Comparison of ENCODE assay signal across 7 mouse cellular contexts in the genomic region with DNA sequence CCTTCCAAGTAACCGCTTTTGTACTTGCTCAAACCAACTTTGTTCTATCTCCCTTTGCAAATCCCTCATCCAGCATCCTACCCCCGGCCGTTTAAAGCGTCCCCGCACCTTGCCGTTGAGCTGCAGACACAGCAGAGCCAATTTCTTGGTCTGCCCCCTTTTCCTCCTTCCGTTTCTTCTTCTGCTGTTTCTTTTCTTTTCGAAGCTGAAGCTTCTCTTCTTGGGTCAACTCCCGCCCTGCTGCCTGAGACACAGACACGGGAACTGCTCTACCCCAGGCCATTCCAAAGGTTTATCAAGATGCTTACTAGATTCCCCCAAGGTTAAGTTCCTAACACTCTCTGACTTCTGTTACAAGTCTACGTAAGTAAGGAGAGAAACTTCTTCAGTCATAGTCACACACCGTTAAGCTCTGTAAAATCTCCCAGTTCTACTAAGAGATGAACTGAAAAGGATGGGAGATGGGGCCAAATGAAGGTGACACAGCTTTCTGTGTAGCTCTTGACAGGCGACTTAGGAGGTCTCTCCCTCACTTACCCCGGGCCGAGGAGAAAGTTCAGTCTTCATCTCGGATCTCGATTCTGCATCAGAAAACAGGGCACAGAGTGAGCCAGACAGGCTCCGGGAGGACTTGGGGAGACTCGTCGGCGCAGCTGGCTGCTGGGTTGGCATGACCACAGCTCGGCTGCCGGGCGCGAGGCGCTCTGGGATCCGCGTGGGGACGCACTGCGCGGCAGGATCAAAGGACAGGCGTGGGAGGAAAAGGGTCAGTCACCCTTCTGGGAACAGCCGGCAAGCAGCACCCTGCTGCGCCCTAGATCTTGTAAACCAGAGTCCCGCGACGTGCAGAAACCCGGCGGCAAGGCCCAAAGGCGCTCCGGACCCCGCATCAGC. TPM values are rescaled to one million over a fixed set of nuclear protein-coding genes. Genes with fewer than 3 reads are reported as not detected.
A peak's percentile ranks its signal among the peaks of the same experiment; 100 is the strongest.
DNase-seq lines count a peak whose midpoint lies in the region; ATAC-seq lines count a peak whose summit lies in the region.

No protein-coding gene starts in this region.

- H3K4me2 ChIP-seq in neural tube, embryonic 11.5 days (ENCODE audit: low read depth): peak overlapping the region; percentile 93
- peak overlapping the region; percentile 81 for H3K4me2 ChIP-seq in embryonic facial prominence, embryonic 13.5 days
- H3K4me2 ChIP-seq in hindbrain, embryonic 13.5 days: peak overlapping the region; percentile 75

- H3K9ac ChIP-seq in neural tube, embryonic 11.5 days (ENCODE audit: low read length): peak overlapping the region; percentile 89
- H3K9ac ChIP-seq in embryonic facial prominence, embryonic 13.5 days: peak overlapping the region; percentile 97
- H3K9ac ChIP-seq in hindbrain, embryonic 13.5 days: peak overlapping the region; percentile 94

- peak; percentile 52 for ATAC-seq in neural tube, embryonic 11.5 days (ENCODE audit: insufficient read depth, low FRiP score, low TSS enrichment)
- peak; percentile 56 for ATAC-seq in embryonic facial prominence, embryonic 13.5 days (ENCODE audit: insufficient number of reproducible peaks, insufficient read depth, low FRiP score, low TSS enrichment, low read depth)
- peak; percentile 78 for ATAC-seq in hindbrain, embryonic 13.5 days (ENCODE audit: low FRiP score)

- H3K27ac ChIP-seq in neural tube, embryonic 11.5 days (ENCODE audit: low read depth, low read length): peak overlapping the region; percentile 21; the same call in 1 of the 2 replicates
- H3K27ac ChIP-seq in embryonic facial prominence, embryonic 13.5 days: peak overlapping the region; percentile 70
- H3K27ac ChIP-seq in hindbrain, embryonic 13.5 days: peak overlapping the region; percentile 89

- no peaks in the 10 kb centered on the region for H3K9me3 ChIP-seq in neural tube, embryonic 11.5 days (ENCODE audit: control insufficient read depth, low read length)
- H3K9me3 ChIP-seq in embryonic facial prominence, embryonic 13.5 days: no peaks in the 10 kb centered on the region
- no peaks in the 10 kb centered on the region for H3K9me3 ChIP-seq in hindbrain, embryonic 13.5 days

- H3K36me3 ChIP-seq in neural tube, embryonic 11.5 days (ENCODE audit: control insufficient read depth, insufficient read depth, low read length): peaks cover 23% of the 10 kb centered on the region
- peaks cover 67% of the 10 kb centered on the region for H3K36me3 ChIP-seq in embryonic facial prominence, embryonic 13.5 days
- H3K36me3 ChIP-seq in hindbrain, embryonic 13.5 days: peaks cover 67% of the 10 kb centered on the region

- peaks cover 11% of the 10 kb centered on the region for H3K4me1 ChIP-seq in neural tube, embryonic 11.5 days (ENCODE audit: control insufficient read depth, insufficient read depth, low read length)
- peaks cover 21% of the 10 kb centered on the region for H3K4me1 ChIP-seq in embryonic facial prominence, embryonic 13.5 days
- peaks cover 26% of the 10 kb centered on the region for H3K4me1 ChIP-seq in hindbrain, embryonic 13.5 days (replicated peaks)

- no peaks in the 10 kb centered on the region for H3K27me3 ChIP-seq in neural tube, embryonic 11.5 days (ENCODE audit: control insufficient read depth, insufficient read depth, low read length)
- no peaks in the 10 kb centered on the region for H3K27me3 ChIP-seq in embryonic facial prominence, embryonic 13.5 days
- H3K27me3 ChIP-seq in hindbrain, embryonic 13.5 days: no peaks in the 10 kb centered on the region

- no peak for DNase-seq in neural tube, embryonic 11.5 days (ENCODE audit: low spot score)
- DNase-seq in neural tube, embryonic 10.5 days (ENCODE audit: extremely low spot score, low spot score): no peak
- peak; percentile 80 for DNase-seq in lung, postnatal 10 days
- no peak for DNase-seq in cerebellum, adult 11 months
- no peak for DNase-seq in cerebellum, postnatal 36 days

- peak overlapping the region; percentile 84 for H3K4me3 ChIP-seq in neural tube, embryonic 11.5 days (ENCODE audit: low read depth, low read length)
- peak overlapping the region; percentile 87 for H3K4me3 ChIP-seq in embryonic facial prominence, embryonic 13.5 days
- peak overlapping the region; percentile 89 for H3K4me3 ChIP-seq in hindbrain, embryonic 13.5 days

- 16% methylated on average over 42 of the region's 42 CpGs for WGBS in neural tube, embryonic 11.5 days
- 12% methylated on average over 42 of the region's 42 CpGs for WGBS in embryonic facial prominence, embryonic 13.5 days
- WGBS in hindbrain, embryonic 13.5 days: 17% methylated on average over 42 of the region's 42 CpGs

RNA-seq across cellular contexts. Expression of gene Snx17, which starts 0.7 kb away (rescaled TPM):
- polyA plus RNA-seq in neural tube, embryonic 11.5 days (2014; fragmentation: Nextera tagmentation; extraction: Ambion mirVana): 134 and 137 TPM in 2 replicates
- polyA plus RNA-seq in embryonic facial prominence, embryonic 13.5 days (2015; fragmentation: Nextera tagmentation; extraction: Ambion mirVana): 134 and 155 TPM in 2 replicates
- 126 TPM in 2 replicates for polyA plus RNA-seq in hindbrain, embryonic 13.5 days (2015; fragmentation: Nextera tagmentation; extraction: Ambion mirVana)

RNA-seq across cellular contexts. Expression of gene Eif2b4, which starts 0.9 kb away (rescaled TPM):
- 69.6 and 77.7 TPM in 2 replicates for polyA plus RNA-seq in neural tube, embryonic 11.5 days (2014; fragmentation: Nextera tagmentation; extraction: Ambion mirVana)
- polyA plus RNA-seq in embryonic facial prominence, embryonic 13.5 days (2015; fragmentation: Nextera tagmentation; extraction: Ambion mirVana): 61.8 and 71.2 TPM in 2 replicates
- polyA plus RNA-seq in hindbrain, embryonic 13.5 days (2015; fragmentation: Nextera tagmentation; extraction: Ambion mirVana): 77.0 and 77.9 TPM in 2 replicates

RNA-seq across cellular contexts. Expression of gene Zfp513, which starts 9.8 kb away (rescaled TPM):
- polyA plus RNA-seq in neural tube, embryonic 11.5 days (2014; fragmentation: Nextera tagmentation; extraction: Ambion mirVana): 6.4 and 7.0 TPM in 2 replicates
- 11.2 and 14.8 TPM in 2 replicates for polyA plus RNA-seq in embryonic facial prominence, embryonic 13.5 days (2015; fragmentation: Nextera tagmentation; extraction: Ambion mirVana)
- 13.8 and 15.7 TPM in 2 replicates for polyA plus RNA-seq in hindbrain, embryonic 13.5 days (2015; fragmentation: Nextera tagmentation; extraction: Ambion mirVana)

RNA-seq across cellular contexts. Expression of gene Gtf3c2, which starts 12.3 kb away (rescaled TPM):
- 75.1 and 89.0 TPM in 2 replicates for polyA plus RNA-seq in neural tube, embryonic 11.5 days (2014; fragmentation: Nextera tagmentation; extraction: Ambion mirVana)
- polyA plus RNA-seq in embryonic facial prominence, embryonic 13.5 days (2015; fragmentation: Nextera tagmentation; extraction: Ambion mirVana): 81.9 and 87.5 TPM in 2 replicates
- 67.5 and 72.2 TPM in 2 replicates for polyA plus RNA-seq in hindbrain, embryonic 13.5 days (2015; fragmentation: Nextera tagmentation; extraction: Ambion mirVana)

RNA-seq across cellular contexts. Expression of gene Gm29609, which starts 12.6 kb away (rescaled TPM):
- 1.3 and 1.7 TPM in 2 replicates for polyA plus RNA-seq in neural tube, embryonic 11.5 days (2014; fragmentation: Nextera tagmentation; extraction: Ambion mirVana)
- 0.41 and 2.6 TPM in 2 replicates for polyA plus RNA-seq in embryonic facial prominence, embryonic 13.5 days (2015; fragmentation: Nextera tagmentation; extraction: Ambion mirVana)
- 0.78 and 1.8 TPM in 2 replicates for polyA plus RNA-seq in hindbrain, embryonic 13.5 days (2015; fragmentation: Nextera tagmentation; extraction: Ambion mirVana)

Comparison
In these comparisons a context has a peak if more than half of its experiments do, and no peak if none do; other contexts are left out.
1. H3K27ac ChIP-seq: peak in every context shown above with its lines; median percentile 89 in hindbrain, embryonic 13.5 days; 70 in embryonic facial prominence, embryonic 13.5 days; 21 in neural tube, embryonic 11.5 days.